Mouse (Mus musculus) testis, postnatal 10 days (tissue): ENCODE data around the gene Smarca4.

Experiments
- DNase-seq: peaks from one replicate; pipeline ENCODE4 v3.0.0; 2021; ENCODE audit warnings: low spot score

The Smarca4 gene

DNA sequence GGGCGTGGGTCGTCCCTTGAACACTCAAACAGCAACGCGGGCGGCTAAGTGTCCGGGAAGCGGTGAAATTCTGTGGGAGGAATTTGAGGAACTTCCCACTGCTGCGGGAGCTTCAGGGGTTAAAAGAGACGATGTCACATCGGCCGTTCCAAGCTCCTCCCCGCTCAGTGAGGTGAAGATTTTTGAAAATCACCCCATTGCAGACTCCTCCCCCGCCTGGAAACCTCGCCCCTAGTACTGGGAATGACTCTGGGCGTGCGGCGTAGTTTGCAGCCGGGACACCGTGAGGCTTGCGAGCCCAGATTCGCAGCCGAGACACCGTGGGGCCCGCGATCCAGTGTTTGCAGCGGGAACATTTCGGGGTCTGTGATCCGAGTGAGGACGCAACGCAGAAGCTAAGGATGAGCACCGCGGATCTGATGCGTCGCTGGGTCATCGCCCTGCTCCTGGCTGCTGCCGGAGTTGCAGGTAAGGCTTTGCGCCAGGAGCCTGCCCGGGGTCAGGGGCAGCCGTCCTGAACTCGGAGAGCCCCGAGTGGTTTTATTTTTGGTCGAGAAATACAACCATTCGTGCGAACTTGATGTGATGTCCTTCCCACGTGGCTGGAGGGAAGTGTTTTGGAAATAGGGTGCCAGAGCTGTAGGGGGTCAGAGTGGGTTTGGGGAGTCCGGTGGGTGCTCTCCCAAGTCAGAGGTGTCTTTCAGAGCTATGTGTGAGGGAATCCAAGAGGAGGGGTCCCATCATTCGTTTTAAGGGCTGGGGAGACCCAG is 107.6 kb downstream of the Smarca4 start, which contains the start of gene Ldlr:
Ldlr (plus strand) TSS at position 107 of the 770 bp plus-strand sequence.
- peak; percentile 91 for DNase-seq

DNA sequence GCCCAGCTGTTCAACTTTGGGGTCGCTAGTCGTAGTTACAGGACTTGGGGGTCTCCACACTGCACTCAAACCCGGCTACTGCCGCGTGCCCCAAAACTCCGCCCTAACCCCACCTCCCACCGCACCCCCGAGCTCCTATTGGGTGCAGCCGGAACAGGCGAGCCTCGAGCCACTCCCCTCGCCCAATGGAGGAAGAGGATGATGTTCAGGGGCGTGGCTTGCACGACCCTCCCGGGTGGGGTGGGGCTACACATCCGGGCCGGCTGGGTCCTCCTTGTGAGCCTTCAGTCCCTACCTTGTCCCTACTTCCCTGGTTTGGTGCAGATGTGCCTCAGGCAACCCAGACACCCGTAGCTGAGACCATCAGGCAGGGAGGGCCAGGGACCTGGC is 108.2 kb downstream of the Smarca4 start:
- DNase-seq: peak; percentile 94

DNA sequence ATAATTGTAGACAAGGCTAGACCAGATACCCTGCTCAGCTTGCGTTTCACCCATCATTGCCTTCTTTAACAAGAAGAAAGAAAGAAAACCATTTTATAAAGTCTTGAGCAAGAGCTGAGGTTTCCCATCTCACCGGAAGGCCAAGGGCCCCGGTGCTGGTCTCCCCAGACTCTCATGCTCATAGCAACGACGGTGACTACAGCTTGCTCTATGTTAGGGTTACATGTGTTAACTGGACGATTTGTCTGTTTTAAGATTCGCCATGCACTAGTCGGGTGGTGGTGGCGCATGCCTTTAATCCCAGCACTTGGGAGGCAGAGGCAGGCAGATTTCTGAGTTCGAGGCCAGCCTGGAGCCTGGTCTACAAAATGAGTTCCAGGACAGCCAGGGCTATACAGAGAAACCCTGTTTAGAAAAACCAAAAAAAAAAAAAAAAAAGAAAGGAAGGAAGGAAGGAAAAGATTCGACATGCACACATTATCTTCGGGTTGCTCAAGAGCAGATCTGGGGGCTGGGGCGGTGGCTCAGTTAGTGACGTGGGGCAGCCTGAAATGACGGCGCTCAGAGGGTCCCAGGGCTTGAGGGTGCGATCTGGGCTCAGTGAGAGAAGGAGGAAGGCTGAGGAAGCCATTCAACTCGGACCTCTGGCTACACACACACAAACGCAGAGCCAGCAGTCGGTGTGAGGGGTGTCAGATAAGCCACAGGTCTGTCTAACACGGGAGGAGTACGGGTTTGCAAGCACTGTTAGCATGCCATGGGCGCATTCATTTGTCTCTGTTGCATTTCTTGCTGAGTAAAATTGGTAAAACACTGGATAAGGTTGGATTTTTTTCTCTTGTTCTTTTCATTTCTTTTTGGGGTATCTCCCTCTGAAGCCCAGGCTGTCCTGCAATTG is 109.5 kb downstream of the Smarca4 start:
- DNase-seq: no peak

DNA sequence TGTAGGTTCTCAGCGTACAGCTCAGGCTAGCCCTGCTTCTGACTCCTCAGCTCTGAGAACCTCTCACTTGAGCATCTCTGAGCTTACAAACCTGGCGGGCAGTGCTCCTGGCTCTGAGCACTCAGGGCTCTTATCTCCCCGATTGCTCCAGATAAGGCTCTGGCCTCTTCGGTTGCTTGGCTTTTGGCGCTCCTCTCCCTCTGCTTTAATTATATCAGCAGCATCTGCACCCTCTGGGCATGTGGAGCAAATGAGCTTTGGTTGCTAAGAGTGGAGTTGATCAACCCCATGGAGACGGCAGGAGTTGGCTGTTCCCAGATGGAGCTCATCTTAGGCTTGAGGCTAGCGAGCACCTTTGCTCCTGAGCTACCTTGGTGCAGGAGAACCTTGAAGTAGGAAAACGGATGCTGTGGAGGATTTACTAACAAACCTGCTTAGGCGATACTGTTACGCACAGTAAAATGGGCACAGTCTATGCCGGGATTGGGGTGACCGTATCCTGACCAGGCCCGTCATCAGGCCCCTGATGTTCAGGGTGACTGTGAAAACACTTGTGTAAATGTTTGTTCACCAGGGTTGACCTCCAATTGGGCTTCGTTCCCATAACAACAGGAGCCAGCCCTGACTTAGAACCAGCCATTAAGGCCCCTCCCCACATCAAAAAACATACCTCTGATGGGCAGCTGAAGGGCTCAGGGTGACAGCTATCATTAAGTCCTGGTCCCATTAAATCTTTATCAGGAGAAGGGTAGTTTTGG is 110.4 kb downstream of the Smarca4 start:
- DNase-seq: no peak

DNA sequence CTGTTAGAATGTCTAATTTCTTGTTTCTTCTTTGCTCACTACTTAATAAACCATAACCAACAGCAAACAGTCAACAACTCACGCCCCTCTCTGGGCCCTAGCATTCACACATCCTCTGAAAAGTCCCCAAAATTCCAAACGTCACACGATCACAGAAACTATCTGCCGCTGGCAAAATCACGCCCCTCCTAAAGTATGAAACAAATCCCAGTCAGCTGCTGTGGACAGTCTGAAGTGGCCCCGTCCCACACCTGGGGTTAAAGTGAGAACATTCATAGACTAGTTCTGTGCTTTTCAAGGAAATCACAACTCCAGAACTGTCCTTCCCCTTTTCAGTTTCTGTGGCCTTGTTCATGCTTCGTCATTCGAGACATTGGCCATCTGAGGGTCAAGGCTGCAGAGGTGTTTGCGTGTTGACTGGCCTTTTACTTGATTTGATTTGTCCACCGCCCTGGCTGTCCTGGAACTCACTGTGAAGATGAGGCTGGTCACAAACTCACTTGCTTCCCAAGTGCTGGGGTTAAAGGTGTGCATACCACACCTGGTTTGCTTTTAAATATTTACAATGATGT is 112.4 kb downstream of the Smarca4 start:
- no peak for DNase-seq

DNA sequence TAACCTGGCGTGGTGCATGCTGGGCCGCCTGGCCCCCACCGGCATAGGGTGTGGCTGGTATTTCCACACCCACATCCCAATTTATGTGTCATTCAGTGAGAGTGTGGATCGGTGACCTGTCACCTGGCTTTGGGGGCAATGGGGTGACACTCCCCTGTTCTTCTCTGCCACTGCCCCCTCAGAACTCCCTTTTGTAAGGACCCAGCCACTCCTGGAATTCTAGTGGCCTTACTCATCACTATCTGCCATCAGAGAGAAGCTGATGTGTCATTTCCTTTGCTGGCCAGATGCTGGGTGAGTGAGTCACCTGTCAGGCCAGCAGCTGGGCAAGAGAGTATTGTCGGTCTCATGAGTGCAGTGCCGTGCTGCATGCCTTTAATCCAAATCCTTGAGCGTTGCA is 113.3 kb downstream of the Smarca4 start:
- DNase-seq: no peak

DNA sequence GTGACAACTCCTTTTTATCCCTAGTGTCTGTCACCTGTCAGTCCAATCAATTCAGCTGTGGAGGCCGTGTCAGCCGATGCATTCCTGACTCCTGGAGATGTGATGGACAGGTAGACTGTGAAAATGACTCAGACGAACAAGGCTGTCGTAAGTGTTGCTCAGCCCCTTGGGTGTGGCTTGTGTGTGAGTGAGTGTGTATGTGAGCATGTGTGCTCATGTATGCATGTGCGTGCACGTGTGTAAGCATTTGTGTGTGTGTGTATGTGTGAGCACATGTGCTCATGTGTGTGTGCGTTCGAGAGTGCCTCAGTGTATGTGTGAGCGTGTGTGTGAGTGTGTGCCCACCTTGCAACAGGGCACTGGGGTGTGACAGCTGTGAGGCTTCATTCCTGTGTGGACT is 116.3 kb downstream of the Smarca4 start:
- no peak for DNase-seq

DNA sequence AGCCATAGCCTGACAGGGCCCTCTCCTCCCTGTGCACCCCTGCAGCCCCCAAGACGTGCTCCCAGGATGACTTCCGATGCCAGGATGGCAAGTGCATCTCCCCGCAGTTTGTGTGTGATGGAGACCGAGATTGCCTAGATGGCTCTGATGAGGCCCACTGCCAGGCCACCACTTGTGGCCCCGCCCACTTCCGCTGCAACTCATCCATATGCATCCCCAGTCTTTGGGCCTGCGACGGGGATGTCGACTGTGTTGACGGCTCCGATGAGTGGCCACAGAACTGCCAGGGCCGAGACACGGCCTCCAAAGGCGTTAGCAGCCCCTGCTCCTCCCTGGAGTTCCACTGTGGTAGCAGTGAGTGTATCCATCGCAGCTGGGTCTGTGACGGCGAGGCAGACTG is 117.5 kb downstream of the Smarca4 start:
- no peak for DNase-seq

DNA sequence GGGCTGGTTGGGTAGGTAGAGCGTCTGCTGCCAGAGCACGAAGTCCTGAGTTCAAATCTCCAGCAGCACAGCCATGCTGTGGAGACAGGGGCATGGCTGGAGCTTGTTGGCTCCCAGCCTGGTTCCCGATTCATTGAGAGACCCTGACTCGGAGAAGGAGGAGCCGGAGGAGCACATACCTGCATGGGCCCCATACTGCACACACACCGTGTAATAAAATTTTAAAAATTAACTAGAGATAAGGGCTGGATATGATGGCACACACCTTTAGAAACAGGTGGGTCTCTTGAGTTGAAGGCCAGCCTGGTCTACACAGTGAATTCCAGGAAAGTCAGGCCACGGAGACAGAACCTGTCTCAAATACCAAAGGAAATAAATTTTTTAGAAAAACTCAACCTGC is 118.0 kb downstream of the Smarca4 start:
- no peak for DNase-seq

DNA sequence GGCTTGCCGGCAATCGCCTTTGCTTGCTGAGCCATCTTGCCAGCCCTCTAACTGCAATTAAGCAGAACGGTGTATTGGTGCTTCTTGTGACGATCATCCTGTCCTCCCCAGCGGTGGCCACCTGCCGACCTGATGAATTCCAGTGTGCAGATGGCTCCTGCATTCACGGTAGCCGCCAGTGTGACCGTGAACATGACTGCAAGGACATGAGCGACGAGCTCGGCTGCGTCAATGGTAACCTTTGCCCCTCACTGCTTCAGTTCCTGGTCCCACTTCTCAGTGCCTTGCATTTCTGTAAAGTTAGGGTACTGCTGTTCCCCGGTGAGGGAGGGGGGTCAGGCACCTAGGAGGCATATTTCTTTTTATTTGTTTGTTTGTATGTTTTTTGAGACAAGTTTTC is 119.2 kb downstream of the Smarca4 start:
- DNase-seq: no peak

DNA sequence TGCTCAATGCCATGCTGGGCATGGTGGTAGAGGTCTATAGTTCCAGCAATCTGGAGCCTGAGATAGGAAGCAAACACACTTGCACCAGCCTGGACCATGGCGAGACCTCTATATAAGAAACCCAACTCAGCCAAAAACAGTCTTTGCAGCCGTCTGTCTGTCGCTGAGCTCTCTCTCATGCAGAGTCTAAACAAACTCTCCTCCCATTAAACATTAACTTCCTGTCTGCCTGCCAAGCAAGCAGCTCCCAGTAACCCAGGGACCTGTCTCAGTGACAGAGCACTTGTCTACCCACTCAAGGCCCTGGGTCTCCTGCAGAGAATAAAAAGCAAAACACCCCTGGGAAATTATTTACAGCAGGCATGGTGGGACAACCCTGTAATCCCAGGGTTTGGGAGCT is 120.6 kb downstream of the Smarca4 start:
- DNase-seq: no peak

DNA sequence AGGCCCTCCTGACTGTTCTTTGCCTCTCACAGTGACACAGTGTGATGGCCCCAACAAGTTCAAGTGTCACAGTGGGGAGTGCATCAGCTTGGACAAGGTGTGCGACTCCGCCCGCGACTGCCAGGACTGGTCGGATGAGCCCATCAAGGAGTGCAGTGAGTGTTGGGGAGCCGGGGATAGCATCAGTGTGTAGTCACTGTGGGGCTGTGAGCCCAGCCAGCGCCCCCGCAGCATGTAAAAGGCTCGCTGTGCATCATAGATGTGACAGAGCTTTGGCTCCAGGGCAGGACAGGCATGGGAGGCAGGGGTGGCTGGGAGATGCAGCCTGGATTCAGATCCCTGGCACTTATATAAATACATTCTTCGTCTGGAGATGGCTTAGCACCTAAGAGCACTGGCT is 121.2 kb downstream of the Smarca4 start:
- DNase-seq: no peak

DNA sequence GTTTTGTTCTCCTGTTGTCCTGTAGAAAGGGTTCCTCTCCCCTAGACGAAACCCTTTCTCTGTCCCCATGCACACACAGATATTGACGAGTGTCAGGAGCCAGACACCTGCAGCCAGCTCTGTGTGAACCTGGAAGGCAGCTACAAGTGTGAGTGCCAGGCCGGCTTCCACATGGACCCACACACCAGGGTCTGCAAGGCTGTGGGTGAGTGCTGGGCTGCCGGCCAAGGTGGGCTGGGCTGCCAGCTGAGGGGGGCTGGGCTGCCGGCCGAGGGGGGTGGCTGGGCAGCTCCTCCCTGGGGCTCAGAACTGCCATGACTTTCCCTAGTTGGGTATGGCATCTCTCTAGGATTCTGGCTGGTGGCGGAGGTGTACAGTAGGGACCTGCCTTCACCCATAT is 122.8 kb downstream of the Smarca4 start:
- DNase-seq: no peak

DNA sequence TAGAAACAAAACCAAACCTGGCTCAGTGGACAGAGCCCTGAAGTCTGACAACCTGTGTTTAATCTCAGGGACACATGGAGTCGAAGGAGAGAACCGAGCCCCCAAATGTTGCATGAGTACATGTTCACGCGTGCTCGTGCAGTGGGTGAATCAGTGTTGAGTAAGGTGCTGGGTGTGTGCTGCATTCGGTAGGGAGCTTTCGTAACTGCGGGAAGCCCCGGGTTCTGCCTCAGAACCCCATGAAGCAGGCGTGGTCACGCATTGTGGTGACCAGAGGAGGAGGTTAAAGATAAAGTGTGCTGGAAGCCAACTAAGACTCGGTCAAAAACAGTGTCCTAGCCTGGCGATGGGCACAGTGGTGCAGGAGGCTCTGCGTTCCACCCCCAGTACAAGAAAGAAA is 124.5 kb downstream of the Smarca4 start:
- DNase-seq: no peak

DNA sequence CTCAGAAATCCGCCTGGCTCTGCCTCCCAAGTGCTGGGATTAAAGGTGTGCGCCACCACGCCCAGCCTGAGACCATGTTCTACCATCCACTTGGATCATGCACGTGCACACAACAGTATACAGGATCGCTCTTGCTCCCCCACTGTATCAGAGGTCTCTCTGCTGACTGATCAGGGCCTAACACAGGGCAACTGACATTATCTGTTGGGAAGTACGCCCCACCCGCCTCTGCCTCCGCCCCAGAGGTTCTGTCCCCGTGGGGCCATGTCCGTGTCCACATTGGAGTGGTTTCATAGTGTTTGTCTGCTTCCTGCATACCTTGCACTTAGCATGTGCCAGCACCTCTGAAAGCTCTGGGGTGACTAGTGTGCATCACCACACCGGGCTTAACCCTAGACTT is 125.5 kb downstream of the Smarca4 start:
- no peak for DNase-seq

DNA sequence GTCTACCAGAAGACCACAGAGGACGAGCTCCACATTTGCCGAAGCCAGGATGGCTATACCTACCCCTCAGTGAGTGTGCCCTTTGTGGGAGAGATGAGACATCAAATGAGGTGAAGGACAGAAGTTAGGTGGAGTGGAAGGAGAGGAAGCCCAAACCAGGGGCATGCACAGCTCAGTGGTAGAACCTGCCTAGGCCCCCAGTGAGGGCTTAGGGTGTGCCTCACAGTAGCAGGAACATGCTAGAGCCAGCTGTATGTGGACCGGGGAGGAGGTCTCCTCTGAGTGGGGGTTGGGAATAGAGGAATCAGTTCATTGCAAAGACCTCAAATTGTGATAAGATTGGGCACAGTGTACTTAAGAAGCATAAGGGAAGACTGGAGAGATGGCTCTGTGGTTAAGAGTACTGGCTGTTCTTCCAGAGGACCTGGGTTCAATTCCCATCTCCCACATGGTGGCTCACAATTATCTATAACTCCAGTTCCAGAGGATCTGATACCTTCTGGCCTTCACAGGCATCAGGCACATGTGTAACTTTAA is 131.3 kb downstream of the Smarca4 start:
- DNase-seq: no peak

DNA sequence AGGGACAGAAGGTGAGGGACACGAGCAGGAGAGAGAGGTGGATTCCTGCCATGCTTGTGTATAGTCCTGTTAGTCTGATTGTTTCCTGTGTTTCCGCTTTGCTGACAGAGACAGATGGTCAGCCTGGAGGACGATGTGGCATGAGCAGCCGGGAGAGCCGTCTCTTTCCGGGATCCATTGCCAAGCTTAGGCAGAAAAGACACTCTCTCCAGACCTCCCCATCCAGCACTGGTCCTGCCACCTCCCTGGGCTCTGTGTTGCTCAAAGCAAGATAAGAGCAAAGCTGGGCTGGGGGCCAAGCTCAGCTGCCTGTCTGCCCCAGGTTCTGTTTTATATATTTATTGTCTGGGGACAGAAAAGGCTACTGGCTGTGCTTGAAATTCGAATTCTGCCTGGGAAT is 132.1 kb downstream of the Smarca4 start:
- DNase-seq: peak; percentile 77

DNA sequence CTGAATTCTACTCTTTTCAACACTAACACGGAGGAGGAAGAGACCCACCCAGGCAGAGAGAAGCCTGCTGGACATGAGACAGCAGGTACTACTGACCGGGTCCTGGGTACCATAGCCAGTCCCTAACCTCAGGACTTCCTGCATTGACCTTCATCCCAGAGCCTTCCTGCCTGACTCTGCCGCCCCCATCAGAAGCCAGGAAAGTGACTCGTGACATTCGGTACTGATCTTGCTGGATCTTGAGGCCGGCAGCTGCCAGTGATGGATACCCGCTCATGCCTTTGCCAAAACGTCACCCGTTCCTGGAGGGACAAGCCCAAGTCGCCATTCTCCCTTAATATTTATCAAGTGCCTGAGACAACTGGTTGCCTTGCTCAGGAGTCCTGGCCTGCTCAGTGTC is 132.5 kb downstream of the Smarca4 start:
- no peak for DNase-seq

DNA sequence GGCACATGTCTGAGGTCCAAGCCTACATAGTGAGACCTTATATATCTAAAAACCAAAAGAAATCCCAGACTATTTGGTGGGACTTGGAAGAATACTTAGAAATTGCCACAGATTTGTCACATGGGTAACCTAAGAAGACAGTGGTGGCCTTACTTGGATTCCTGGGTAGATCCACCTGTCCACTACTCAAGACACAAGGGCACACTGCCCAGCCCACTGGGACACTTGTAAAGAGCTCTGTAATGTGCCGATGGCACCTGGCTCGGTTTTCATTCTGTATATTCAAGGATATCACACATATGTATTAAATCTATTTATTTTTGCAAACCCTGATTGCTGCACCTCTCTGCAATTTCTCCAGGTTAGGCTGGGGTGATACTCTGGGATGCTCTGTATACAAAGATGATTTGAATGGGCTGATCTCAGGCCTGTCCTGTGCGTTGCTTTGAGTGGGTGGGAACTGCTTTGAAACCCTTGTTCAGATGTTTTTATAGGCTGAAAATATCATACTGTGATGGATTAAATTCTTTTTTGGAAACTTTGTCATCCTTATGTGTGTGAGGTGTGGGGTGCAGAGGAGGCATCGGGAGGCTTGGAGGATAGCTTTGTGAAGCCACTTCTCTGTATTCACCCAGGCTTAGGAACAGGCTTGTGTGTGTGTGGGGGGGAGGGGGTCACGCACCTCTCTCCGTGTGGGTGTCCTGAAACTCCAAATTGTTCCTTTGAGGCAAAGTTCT is 133.6 kb downstream of the Smarca4 start:
- no peak for DNase-seq

DNA sequence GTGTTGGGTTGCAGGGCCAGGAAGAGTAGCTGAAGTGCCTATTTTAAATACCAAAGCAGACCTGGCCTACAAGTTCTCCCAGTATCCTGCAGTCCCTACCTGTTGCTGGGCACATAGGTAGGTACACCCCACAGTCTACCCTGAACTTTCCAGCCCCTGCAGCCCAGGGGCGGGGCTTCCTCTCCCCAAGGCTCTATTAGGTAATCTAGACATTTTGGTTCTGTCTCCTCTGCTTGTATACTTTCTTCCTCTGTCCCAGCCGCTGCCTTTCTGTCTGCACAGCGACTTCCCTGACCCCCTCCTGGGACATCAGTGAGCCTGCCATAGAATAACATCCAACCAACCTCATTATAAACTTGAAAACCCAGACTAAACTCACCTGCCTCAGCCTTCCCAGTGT is 134.4 kb downstream of the Smarca4 start:
- no peak for DNase-seq

DNA sequence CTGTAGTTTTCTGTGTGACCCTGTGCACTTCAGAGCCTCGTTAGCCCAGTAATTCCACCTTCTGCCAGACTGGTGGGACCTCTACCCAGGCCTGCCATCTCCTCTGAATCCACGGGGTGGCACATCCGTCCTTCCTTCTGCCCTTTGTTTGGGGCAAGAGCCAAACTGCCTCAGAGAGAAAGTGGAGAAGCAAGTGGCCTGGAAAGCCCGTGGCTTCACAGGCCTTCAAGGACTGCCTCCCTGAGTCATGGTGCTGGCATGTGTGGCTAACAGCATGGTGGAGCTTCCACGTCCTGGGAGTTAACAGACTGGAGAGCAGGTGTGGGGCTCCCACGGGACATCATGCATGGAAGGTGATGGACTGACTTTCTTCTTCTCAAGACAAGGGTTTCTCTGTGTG is 135.4 kb downstream of the Smarca4 start:
- DNase-seq: peak; percentile 66
